ENCODE assay signal across 8 mouse cellular contexts in the genomic region with DNA sequence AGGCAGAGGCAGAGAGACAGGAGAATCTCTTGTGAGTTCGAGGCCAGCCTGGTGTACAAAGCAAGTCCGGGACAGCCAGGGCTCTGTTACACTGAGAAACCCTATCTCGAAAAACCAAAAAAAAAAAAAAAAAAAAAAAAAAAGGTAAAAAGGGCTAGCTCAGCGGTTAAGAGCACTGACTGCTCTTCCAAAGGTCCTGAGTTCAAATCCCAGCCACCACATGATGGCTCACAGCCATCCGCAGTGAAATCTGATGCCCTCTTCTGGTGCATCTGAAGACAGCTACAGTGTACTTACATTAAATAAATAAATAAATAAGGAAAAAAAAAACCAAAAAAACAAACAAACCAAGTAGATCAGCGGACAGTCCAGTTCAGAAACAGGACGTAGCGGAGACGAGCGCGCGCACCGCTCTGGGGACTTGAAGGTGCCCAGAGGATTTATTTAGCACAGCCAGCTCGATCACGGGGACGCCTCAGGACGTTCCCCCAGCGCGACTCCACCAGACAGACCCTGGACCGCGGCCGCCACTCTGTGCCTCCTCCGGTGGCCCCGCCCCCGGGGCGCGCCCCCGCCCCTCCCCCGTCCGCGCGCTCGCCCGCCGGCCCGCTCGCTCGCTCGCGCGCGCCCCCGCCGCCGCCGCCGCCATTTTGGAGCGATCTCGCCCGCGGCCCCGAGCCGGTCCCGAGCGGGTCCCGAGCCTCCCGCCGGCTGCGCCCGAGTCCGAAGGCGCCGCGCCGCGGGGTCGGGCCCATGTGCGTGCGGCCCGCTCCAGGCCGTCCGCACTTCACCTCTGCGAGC. TPM values are rescaled to one million over a fixed set of nuclear protein-coding genes. Genes with fewer than 3 reads are reported as not detected.
DNase-seq lines count a peak whose midpoint lies in the region; ATAC-seq lines count a peak whose summit lies in the region.

Gene Ppp6r2 (plus strand): TSS at position 639 of the 801 bp plus-strand sequence.

- peak within 1 kb of the TSS; percentile 88 for H3K4me2 ChIP-seq in hindbrain, embryonic 15.5 days

- peak; percentile 89 for ATAC-seq in hindbrain, embryonic 15.5 days (ENCODE audit: low FRiP score, low read depth)

- H3K4me1 ChIP-seq in hindbrain, embryonic 15.5 days (replicated peaks), result peaks cover 33% of the 10 kb centered on the region

- peak within 1 kb of the TSS; percentile 86 for H3K4me3 ChIP-seq in hindbrain, embryonic 15.5 days

- H3K27ac ChIP-seq in hindbrain, embryonic 15.5 days (replicated peaks), result peak within 1 kb of the TSS; percentile 91

- peaks cover 7% of the 10 kb centered on the region for H3K36me3 ChIP-seq in hindbrain, embryonic 15.5 days

- no peaks in the 10 kb centered on the region for H3K27me3 ChIP-seq in hindbrain, embryonic 15.5 days

- peak; percentile 48 for DNase-seq in WW6 (ENCODE audit: low read depth, low spot score)
- peak; percentile 69 to 88 for DNase-seq in cerebellum, postnatal 4 days (ENCODE audit: low spot score in 2 of 2)
- peak; percentile 86 for DNase-seq in gastrocnemius, adult 18-20 months (ENCODE audit: low spot score)
- peak; percentile 68 for DNase-seq in left cerebral cortex, adult 11 months (ENCODE audit: low spot score)
- peak; percentile 80 for DNase-seq in lung, postnatal 36 days
- peak; percentile 84 for DNase-seq in retina, embryonic 14.5 days (ENCODE audit: low spot score)
- peak; percentile 83 to 84 for DNase-seq in thymus, postnatal 36 days

- WGBS in hindbrain, embryonic 15.5 days, result 4% methylated on average over 35 of the region's 73 CpGs

- H3K9me3 ChIP-seq in hindbrain, embryonic 15.5 days, result no peaks in the 10 kb centered on the region

- H3K9ac ChIP-seq in hindbrain, embryonic 15.5 days, result peak within 1 kb of the TSS; percentile 90

RNA-seq across cellular contexts. Expression of gene Ppp6r2, which starts in this region (rescaled TPM):
- total RNA-seq in gastrocnemius, adult 18-20 months (2021), result 10 to 100 TPM; 90.7 to 93.0 TPM
- 71.3 and 73.4 TPM in 2 replicates for polyA plus RNA-seq in hindbrain, embryonic 15.5 days (2015; fragmentation: Nextera tagmentation; extraction: Ambion mirVana)

Comparison
In these comparisons a context has a peak if more than half of its experiments do, and no peak if none do; other contexts are left out.
1. Peak in every context shown above with its lines: DNase-seq, ATAC-seq, H3K4me3 ChIP-seq and H3K27ac ChIP-seq.